Mouse (Mus musculus) heart, adult 2 months (tissue): ENCODE measurements around the gene Fbxo46. TPM values are rescaled to one million over a fixed set of nuclear protein-coding genes. Genes with fewer than 3 reads are reported as not detected.
A peak's percentile ranks its signal among the peaks of the same experiment; 100 is the strongest.
"Not testable (repeated sequence)": the region's sequence is repeated elsewhere in the genome, so short reads cannot be mapped to it uniquely, and the experiment has no call there.

Source experiments
- DNase-seq, 2 experiments: peaks; one replicate each; pipeline ENCODE4 v3.0.0; 2021
- H3K27ac ChIP-seq: fragments of 200-600 bp; 2 replicates; pipeline ENCODE4 v1.8.1; 2022
- H3K27me3 ChIP-seq: fragments of 200-500 bp; 2 replicates; pipeline ENCODE4 v1.6.1; 2012; ENCODE audit warnings: mild to moderate bottlenecking, low read length, inconsistent platforms, mixed read lengths; ENCODE audit not compliant: control insufficient read depth, insufficient read depth
- H3K36me3 ChIP-seq: fragments of 200-500 bp; 2 replicates; pipeline ENCODE4 v1.6.1; 2012; ENCODE audit warnings: low read length, inconsistent platforms; ENCODE audit not compliant: control insufficient read depth, insufficient read depth
- H3K4me1 ChIP-seq: fragments of 200-500 bp; 2 replicates; pipeline ENCODE4 v1.6.1; 2011; ENCODE audit warnings: low read length; ENCODE audit not compliant: control insufficient read depth, insufficient read depth
- H3K4me3 ChIP-seq: fragments of 200-600 bp; 2 replicates; pipeline ENCODE4 v1.8.1; 2022
- H3K79me2 ChIP-seq: fragments of 200-500 bp; replicated peaks from 2 replicates; pipeline ENCODE4 v1.6.1; 2012; ENCODE audit warnings: mild to moderate bottlenecking, inconsistent platforms, low read length, moderate library complexity, mixed read lengths; ENCODE audit not compliant: control insufficient read depth, insufficient read depth
- H3K9ac ChIP-seq: fragments of 200-500 bp; 2 replicates; pipeline ENCODE4 v1.6.1; 2012; ENCODE audit warnings: low read depth, mild to moderate bottlenecking, control low read depth, inconsistent platforms, low read length, mixed read lengths
- CTCF ChIP-seq: fragments of 200-600 bp; IDR thresholded peaks from 2 replicates; pipeline ENCODE4 v1.8.1; 2022; ENCODE audit warnings: antibody characterized with exemption, mild to moderate bottlenecking, moderate library complexity
- EP300 ChIP-seq: fragments of 200-500 bp; IDR thresholded peaks from 2 replicates; pipeline ENCODE4 v1.6.1; 2011; ENCODE audit warnings: low read depth, low read length, control low read depth; ENCODE audit not compliant: insufficient read depth
- POLR2A ChIP-seq: fragments of 200-500 bp; IDR thresholded peaks from 2 replicates; pipeline ENCODE4 v1.6.1; 2011; ENCODE audit warnings: mild to moderate bottlenecking, low read depth, low read length, control low read depth; ENCODE audit not compliant: insufficient read depth
- WGBS: fragments of 180-500 bp; shearing (Covaris S2); methylation state at CpG from one replicate; pipeline ENCODE4 v1.1.7; 2018; 5-methylcytosine and 5-hydroxymethylcytosine counted together
- intact Hi-C: fragments of 180-260 bp; cut with DNase I; formaldehyde crosslinking; loops from one replicate; pipeline ENCODE4 v1.15.1; 2025
- long read RNA-seq: library from polyadenylated mRNA; stranded (forward); transcript quantifications from one replicate; pipeline ENCODE4 v2.0.0, GENCODE M21; 2021
- polyA plus RNA-seq: library from polyadenylated mRNA; depleted of rRNA; stranded (reverse); fragments of >200 nt; gene quantifications from 2 replicates; pipeline ENCODE4 v1.2.3, GENCODE M21; 2012; rRNA removed
- total RNA-seq, 2 experiments: library from RNA; stranded (reverse); gene quantifications; 2 replicates each; pipeline ENCODE4 v1.2.3; 2021

The Fbxo46 gene
- 1 to 10 TPM; 4.5 to 5.2 TPM for total RNA-seq
- polyA plus RNA-seq = 3.3 and 5.4 TPM in 2 replicates
- long read RNA-seq, full-length matches to known transcripts = 9 of 9 reads
- long read RNA-seq, partial matches to known transcripts = 0 of 9 reads
- long read RNA-seq, other reads (novel, unspliced or antisense) = 0 of 9 reads

- Histone ChIP-seq H3K27ac (peak within 1 kb of the TSS; percentile 84), H3K79me2 (peaks cover 5% of the 10 kb centered on the region), H3K36me3 (no peaks in the 10 kb centered on the region; the same call in 1 of the 2 replicates), H3K4me1 (peaks cover 4% of the 10 kb centered on the region), H3K4me3 (peak within 1 kb of the TSS; percentile 86), H3K9ac (peak within 1 kb of the TSS; percentile 58), H3K27me3 (no peaks in the 10 kb centered on the region)
- intact Hi-C loops = loop anchor here (1.0 to 2.0 kb wide), 2 partner anchors 10 to 95 kb away; partner anchors contain the start of gene Sympk
- 0 out of 2 replicates have a peak, but pooled peaks have one; percentile 39 for TF ChIP-seq EP300
- peak; percentile 94 for TF ChIP-seq POLR2A
- no peak for TF ChIP-seq CTCF
- DNase-seq = peak; percentile 92 to 95
- WGBS = 2% methylated on average over 34 of the region's 34 CpGs
Observed at GRCm38 (mm10) chr7:19119631-19120429, at the start of gene Fbxo46. Gene Fbxo46, plus strand, starts transcription at chr7:19119859.

- H3K9ac ChIP-seq, H3K4me3 ChIP-seq, H3K27me3 ChIP-seq, H3K4me1 ChIP-seq, H3K79me2 ChIP-seq, H3K36me3 ChIP-seq, DNase-seq, H3K27ac ChIP-seq: not testable (repeated sequence)
- intact Hi-C loops = loop anchor here (5.0 kb wide), 1 partner anchor 61 kb away; no protein-coding TSS in a partner anchor
- peak; percentile 64 for TF ChIP-seq CTCF
- WGBS = 46% methylated on average over 3 of the region's 3 CpGs
Observed at GRCm38 (mm10) chr7:19071024-19071423, 48.6 kb upstream of the Fbxo46 start.

GRCm38 (mm10) chr7:19073504-19073903, 46.2 kb upstream of the Fbxo46 start:
- Histone ChIP-seq H3K4me1 (peaks cover 7% of the 10 kb centered on the region), H3K27me3 (no peaks in the 10 kb centered on the region), H3K4me3 (no peak overlapping the region), H3K27ac (no peak overlapping the region), H3K9ac (no peak overlapping the region), H3K36me3 (no peaks in the 10 kb centered on the region), H3K79me2 (no peaks in the 10 kb centered on the region)
- intact Hi-C loops = loop anchor here (5.0 kb wide), 1 partner anchor 59 kb away; no protein-coding TSS in a partner anchor
- WGBS = 83% methylated on average over 9 of the region's 9 CpGs
- peak in 1 of 2 experiments; percentile 62 for DNase-seq
- TF ChIP-seq POLR2A = no peak
- no peak for TF ChIP-seq EP300
- peak; percentile 59 for TF ChIP-seq CTCF

GRCm38 (mm10) chr7:19074494-19074893, 45.2 kb upstream of the Fbxo46 start:
- Histone ChIP-seq H3K79me2 (no peaks in the 10 kb centered on the region), H3K4me3 (no peak overlapping the region), H3K4me1 (peaks cover 7% of the 10 kb centered on the region), H3K36me3 (no peaks in the 10 kb centered on the region), H3K9ac (no peak overlapping the region), H3K27ac (no peak overlapping the region), H3K27me3 (no peaks in the 10 kb centered on the region)
- TF ChIP-seq POLR2A (no peak), EP300 (no peak), CTCF (no peak)
- intact Hi-C loops = loop anchor here (5.0 kb wide), 1 partner anchor 58 kb away; no protein-coding TSS in a partner anchor
- no peak for DNase-seq
- 94% methylated on average over 6 of the region's 6 CpGs for WGBS

- peak in 1 of 2 experiments; percentile 17 for DNase-seq
- peak overlapping the region; percentile 48; the same call in 1 of the 2 replicates for H3K9ac ChIP-seq
- peak overlapping the region; percentile 74 for H3K27ac ChIP-seq
- no peaks in the 10 kb centered on the region for H3K36me3 ChIP-seq
- TF ChIP-seq CTCF = no peak
- TF ChIP-seq EP300 = no peak
- TF ChIP-seq POLR2A = no peak
- H3K79me2 ChIP-seq = no peaks in the 10 kb centered on the region
- no peaks in the 10 kb centered on the region for H3K27me3 ChIP-seq
- 46% methylated on average over 5 of the region's 5 CpGs for WGBS
- H3K4me3 ChIP-seq = peak overlapping the region; percentile 75
- H3K4me1 ChIP-seq = peaks cover 7% of the 10 kb centered on the region
- intact Hi-C loops = no loop called here
Observed at GRCm38 (mm10) chr7:19075231-19075630, 44.4 kb upstream of the Fbxo46 start.
